Mouse (Mus musculus): ENCODE measurements around the gene BC107364. TPM values are rescaled to one million over a fixed set of nuclear protein-coding genes. Genes with fewer than 3 reads are reported as not detected.
"Not testable (repeated sequence)": the region's sequence is repeated elsewhere in the genome, so short reads cannot be mapped to it uniquely, and the experiment has no call there.

Gene BC107364
- total RNA-seq, 2 experiments from 2014 or later, result not detected

DNA sequence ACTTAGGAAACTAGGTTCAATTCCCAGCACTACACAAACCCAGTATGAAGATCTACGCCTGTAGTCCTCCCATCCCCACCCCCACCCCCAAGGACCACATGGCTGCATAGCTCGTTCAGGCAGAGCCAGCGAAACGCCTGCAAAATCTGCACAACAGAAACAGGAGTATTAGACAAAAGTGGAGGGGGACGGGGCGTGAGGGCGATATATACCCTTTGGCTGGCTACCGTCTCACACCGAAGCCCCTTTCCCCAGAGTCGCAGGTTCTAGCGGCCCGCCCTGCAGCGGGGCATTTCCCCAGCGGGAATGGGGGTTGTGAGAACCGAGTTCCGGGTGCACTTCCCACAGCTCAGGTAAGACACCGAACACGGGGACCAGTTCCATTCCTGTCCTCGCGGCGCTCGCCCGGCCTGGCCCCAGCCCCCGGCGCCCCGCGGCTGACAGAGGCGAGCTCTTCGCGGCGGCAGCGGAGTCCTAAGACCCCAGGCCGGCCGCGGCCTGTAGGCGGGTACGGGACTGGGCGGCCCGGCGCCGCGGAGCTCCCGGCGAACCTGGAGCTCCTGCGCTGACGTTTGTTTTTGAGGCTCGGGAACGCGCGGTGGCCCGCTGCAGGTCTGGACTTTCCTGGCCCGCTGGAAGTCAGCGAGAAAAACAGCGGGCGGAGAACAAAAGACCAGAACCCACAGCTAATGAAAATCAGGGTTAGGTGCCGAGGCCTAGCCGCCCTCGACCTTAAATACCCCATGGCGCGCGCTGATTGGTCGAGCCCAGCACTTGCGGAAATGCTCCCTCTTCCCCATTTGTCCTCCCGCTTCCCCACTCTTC is 37.8 kb downstream of the BC107364 start:
- DNase-seq, result peak; percentile 85 to 86

DNA sequence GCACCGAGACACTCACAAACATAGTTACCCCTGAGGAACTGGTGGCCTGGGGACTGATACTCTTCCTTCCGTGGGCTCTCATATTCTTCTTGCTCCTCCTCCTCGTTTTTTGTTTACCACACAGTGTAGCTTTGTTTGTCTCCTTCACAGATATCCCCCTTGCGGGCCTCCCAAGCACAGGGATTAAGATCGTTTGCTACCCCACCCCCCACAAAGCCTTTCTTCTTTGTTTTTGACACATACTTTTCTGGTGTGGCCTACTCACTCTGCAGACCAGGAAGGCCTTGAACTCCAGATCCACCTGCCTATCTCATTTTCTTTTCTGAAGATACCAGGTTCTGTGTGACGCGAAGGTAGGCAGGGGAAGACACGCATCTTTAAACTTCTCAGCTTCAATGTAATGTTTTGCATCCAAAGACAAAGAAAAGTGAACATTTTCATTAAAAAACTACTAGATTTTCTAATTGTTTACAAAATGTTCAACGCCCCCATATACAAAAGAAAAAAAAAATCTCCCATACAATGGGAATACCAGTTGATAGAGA is 38.5 kb downstream of the BC107364 start:
- no peak for DNase-seq

DNA sequence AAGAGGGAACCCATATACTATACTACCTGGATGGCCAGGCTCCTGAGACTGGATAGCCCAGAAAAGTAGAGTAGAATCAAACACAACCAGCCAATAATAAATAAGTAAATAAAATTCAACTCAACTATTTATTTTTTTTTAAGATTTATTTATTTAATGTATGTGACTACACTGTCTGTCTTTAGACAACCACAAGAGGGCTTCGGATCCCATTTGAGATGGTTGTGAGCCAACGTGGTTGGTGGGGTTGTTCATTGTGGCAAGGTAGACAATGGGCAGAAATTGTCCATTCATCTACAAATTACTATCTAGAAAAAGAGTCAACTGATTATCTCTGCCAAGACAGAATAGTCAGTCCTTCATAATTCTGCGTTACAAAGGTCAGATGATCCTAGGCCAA is 40.3 kb downstream of the BC107364 start:
- DNase-seq, result no peak

DNA sequence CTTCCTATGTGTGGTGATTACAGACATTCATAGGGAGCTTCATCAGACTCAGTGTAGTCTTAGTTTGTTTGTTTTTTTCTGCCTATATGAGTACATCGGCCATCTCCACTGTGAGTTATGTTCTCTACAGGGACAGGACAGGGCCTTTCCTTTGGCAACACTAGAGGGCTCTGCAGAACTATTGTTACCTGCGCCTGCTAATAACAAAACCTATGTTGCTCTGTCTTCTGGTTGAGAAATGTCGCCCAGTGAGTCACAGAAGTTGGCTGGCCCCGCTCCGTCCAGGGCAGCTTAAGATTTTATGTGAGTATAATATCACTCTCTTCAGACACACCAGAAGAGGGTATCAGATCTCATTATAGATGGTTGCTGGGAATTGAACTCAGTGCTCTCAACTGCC is 41.1 kb downstream of the BC107364 start:
- DNase-seq, result peak; percentile 35 to 58

DNA sequence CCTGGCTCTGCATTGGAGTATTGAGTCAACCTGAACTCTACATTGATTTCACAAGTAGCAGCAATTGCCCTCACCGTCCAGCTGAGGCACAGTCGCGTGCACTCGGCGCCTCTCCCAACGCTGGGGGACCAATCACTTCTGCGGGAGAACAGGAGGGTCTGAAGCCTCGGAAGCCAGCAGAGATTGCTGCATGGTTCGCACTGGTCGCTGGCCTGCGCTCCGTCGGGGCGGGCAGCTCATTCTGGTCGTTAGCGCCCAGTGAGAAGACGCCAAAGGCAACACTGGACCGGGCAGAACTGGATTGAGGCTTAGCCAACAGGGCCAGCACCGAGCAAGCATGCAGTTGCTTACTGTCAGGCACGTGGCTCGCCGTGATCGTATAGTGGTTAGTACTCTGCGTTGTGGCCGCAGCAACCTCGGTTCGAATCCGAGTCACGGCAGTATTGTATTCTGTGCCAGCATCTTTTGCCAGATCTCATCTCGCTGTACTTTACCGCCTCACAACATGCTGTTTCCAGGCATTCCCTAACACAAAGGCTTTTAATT is 42.3 kb downstream of the BC107364 start:
- no peak for DNase-seq

DNA sequence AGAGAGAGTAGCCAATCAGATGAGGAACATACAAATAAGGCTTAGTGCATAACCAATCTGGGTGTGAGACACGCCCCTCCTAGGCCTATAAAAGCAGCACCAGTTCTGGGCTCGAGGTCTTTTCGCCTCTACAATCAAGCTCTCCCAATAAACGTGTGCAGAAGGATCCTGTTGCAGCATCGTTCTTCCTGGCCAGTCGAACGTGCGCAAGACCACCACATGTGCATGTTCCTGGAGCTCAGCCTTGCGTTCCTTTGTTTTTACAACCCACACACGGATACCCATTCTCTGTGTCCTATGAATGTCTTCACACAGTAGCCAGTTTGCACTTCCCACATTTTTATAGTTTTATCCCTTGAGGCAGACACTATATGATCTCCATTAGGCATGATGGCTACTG is 44.0 kb downstream of the BC107364 start:
- not testable (repeated sequence) for DNase-seq

DNA sequence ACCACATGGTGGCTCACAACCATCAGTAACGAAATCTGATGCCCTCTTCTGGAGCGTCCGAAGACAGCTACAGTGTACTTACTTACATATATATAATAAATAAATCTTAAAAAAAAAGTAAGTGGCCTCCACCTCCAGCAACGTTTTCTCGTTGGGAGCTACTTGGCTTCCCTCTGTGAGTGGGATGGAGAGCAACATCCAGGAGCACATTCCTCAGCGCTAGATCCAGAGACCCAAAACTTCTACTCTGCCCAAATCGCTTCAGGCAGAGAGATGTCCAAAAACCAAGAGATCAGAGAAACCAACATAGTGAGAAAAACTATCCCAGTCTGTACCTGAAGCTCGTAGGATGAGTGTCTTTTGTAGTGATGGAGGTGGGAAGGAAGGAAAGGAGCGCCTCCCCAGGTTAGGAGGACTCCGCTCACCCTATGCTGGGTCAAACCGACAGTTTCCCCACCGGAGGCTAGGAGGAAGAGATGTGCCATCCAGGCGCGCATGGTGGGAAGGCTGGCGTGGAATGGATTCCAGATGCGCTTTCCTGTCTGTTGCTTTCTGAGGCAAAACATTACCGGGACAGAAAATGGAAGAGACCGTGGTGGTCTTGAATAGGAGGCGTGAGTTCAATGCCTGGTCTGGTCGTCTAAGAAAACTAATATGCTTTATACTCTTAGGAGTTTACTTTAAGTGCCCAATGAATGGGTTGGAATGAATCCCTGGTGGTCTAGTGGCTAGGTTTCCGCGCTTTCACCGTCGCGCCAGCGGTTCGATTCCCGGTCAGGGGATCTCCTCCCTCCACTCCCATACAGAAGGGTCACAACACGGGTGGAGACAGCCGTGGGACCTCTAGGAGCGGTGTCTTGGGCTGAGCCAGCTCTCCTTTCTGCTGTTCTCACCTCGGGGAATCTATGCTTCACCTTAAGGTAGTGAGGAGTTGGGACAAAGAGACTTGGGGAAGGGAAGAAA is 46.3 kb downstream of the BC107364 start:
- DNase-seq, result no peak

DNA sequence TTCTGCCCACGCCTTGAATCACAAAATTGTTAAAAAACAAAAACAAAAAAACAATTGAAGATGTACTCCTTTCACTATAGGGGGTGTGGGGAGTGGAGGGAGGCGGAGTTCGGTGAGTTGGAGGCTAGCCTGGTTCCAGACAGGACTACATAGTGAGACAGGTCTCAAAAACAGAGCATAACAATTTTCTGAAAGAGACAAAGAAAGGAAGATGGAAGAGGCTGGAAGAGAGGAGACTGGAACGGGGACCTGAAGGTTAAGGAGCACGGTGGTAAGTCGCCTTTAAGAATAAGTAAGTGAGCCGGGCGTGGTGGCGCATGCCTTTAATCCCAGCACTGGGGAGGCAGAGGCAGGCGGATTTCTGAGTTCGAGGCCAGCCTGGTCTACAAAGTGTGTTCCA is 47.1 kb downstream of the BC107364 start:
- no peak for DNase-seq

DNA sequence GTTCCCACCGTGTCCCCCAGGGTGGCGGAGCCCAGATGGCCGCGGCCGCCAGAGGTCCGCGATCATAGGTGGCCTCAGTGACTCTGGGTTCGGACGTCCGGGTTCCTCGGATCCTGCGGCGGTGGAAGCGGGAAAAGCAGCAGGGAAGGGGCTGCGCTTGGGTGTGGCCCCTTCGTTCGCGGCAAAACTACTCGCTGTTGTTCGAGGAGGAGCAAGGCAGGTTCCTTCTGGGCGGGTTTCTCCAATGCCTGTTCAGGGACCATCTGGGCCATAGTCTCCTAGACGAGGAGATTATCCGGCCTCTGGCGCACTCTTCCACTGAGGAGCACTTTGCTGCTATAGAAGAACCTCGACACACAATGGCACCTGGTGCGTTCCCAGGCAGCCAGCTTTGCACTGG is 47.7 kb downstream of the BC107364 start:
- DNase-seq, result no peak

DNA sequence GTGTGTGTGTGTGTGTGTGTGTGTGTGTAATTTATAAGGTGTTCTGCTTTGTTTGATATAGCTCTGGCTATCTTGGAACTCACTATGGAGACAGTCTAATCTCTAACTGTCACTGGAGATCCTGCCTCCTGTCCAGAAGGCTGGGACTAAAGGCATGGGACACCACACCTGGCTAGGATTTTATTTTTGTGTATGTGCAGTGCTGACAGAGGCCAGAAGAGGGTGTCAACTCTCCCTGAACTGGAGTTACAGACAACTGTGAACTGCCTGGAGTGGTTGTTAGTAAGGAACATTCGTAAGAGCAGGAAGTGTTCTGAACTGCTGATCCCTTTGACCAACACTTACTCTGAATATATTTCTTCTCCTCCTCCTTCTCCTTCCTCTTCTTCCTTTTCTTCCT is 49.1 kb downstream of the BC107364 start:
- DNase-seq, result no peak

DNA sequence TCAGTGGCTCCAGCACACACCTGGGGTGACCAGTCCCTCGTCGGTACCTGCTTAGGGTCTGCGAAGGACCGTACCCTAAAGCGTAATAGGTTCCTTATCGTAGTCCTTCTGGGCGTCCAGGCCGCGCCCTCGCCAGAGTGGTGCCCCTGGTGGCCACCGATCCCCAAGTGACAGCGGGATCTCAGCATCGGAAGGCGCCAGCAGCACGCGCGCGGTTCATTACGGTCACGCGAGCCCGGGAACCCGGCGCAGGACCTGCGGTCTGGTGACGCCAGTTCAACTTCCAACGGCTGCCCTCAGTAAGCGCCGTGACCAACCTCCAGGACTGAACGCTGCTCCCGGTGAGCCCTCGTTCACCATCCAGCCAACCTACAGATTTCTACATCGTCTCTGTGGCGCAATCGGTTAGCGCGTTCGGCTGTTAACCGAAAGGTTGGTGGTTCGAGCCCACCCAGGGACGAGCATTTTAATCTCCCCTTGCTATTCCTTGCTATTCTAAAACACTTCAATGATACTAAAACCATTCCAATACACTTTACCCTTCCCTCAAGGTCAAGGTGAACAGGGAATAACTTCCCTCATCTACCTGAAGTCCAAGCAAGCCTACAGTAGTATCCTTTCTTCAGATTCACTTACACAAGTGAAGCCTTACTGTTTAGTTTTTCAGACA is 50.1 kb downstream of the BC107364 start:
- no peak for DNase-seq

DNA sequence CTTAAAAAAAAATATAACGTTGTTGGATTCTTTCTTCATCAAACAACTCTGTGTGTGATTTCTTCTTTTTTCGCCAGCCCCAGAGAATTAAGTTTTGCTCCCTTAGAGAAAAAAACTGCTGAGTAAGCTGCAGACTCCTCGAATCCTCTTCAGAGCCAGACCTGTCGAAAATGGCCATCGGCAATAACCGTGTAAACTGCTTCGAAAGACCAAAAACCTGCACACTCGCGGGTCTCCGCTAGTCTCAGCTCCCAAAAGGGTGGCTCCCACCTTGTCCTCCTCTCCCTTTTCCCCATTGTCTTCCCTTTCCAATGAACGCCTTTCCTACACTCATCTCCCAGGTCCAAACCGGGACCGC is 50.7 kb downstream of the BC107364 start:
- no peak for DNase-seq

DNA sequence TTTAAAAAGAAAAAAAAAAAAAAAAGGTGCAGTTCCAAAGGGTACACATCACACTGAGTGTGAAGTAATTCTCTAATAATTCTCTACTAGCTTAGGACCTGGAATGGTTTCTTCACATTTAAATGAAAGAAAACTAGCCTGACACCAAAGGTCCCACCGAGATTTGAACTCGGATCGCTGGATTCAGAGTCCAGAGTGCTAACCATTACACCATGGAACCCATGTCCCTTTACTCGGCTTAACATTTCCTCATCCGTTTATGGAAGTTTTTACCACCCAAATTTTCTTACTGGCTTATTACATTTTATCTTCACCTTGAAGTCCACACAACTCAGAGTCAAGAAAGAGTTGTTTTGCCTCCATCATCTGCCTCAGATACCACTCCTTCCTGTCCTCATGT is 53.2 kb downstream of the BC107364 start:
- DNase-seq, result no peak

DNA sequence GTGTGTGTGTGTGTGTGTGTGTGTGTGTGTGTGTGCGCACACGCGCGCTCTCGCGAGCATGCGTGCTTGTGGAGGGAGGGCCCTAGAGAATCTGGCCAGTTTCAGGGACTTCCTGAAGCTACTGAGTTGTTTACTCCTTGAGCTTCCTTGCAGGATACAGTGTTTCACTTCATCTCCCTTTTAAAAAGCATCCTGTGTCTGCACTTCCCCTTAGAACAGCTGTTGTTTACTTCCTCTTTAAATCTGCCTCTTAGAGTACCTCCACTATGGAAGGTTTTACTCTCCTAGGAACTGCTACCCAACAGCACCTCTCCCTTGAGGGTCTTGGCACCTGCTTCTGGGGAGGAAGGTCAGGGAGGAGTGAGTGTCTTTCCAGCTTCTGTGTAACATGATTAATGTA is 55.2 kb downstream of the BC107364 start:
- no peak for DNase-seq

DNA sequence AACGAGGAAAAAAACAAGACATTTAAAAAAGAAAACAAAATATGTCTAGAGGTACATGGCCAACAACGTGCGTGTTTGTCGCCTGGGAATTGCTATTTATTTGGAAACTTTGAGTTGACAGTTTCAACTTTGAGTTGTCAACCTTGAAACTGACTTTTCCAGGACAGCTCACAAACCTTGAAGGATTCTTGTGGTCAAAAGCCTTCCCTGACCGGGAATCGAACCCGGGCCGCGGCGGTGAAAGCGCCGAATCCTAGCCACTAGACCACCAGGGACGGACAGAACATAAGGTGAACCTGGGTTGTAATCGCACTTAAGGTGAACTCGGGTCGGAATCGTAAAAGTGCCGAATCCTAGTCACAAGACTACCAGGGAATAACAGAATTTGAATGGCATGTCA is 64.9 kb downstream of the BC107364 start:
- not testable (repeated sequence) for DNase-seq

Other genes starting within 250 kb of the BC107364 start
- gene Bola1, start 232.6 kb downstream of the BC107364 start, total RNA-seq (2021), result 10 to 100 TPM; 26.8 to 41.2 TPM
- gene Hist2h2ab, start 232.4 kb downstream of the BC107364 start, total RNA-seq (2021), result 1 to 10 TPM; 7.1 to 8.0 TPM
- 10 to 100 TPM; 60.6 to 68.7 TPM for gene Hist2h2ac, start 231.4 kb downstream of the BC107364 start, total RNA-seq (2021)
- 10 to 100 TPM; 16.3 to 17.9 TPM for gene Hist2h2be, start 231.2 kb downstream of the BC107364 start, total RNA-seq (2021)
- 10 to 100 TPM; 23.8 to 30.2 TPM for gene Hist2h3c2, start 213.2 kb downstream of the BC107364 start, total RNA-seq (2021)
- 100 to 1,000 TPM; 495 to 593 TPM for gene Hist2h2aa2, start 212.0 kb downstream of the BC107364 start, total RNA-seq (2021)
- 10 to 100 TPM in 1 of 2 experiments, 1 to 10 TPM in 1; 2.9 to 13.5 TPM for gene Hist2h2aa1, start 206.8 kb downstream of the BC107364 start, total RNA-seq (2021)
- gene Hist2h3c1, start 205.6 kb downstream of the BC107364 start, total RNA-seq (2021), result not detected
- 10 to 100 TPM; 25.0 to 26.7 TPM for gene Hist2h4, start 189.0 kb downstream of the BC107364 start, total RNA-seq (2021)
- gene Hist2h3b, start 183.7 kb downstream of the BC107364 start, total RNA-seq (2021), result 100 to 1,000 TPM in 1 of 2 experiments, 10 to 100 TPM in 1; 100.0 to 108 TPM
- gene Hist2h2bb, start 182.6 kb downstream of the BC107364 start, total RNA-seq (2021), result 100 to 1,000 TPM; 103 to 116 TPM
- 1 to 10 TPM; 1.7 to 1.9 TPM for gene Fcgr1, start 158.3 kb downstream of the BC107364 start, total RNA-seq (2021)
- gene Hfe2, start 72.9 kb upstream of the BC107364 start, total RNA-seq (2021), result not detected
- 100 to 1,000 TPM; 515 to 572 TPM for gene Txnip, start 105.7 kb upstream of the BC107364 start, total RNA-seq (2021)
- gene Gm16253, start 124.7 kb upstream of the BC107364 start, total RNA-seq (2021), result not detected
- 10 to 100 TPM; 29.4 to 33.3 TPM for gene Polr3gl, start 141.9 kb upstream of the BC107364 start, total RNA-seq (2021)
- gene Ankrd34a, start 144.3 kb upstream of the BC107364 start, total RNA-seq (2021), result 1 to 10 TPM in 1 of 2 experiments, under 1 TPM in 1; 0.95 to 1.0 TPM
- gene Lix1l, start 148.8 kb upstream of the BC107364 start, total RNA-seq (2021), result 10 to 100 TPM; 29.3 to 52.1 TPM
- gene Rbm8a, start 177.6 kb upstream of the BC107364 start, total RNA-seq (2021), result 10 to 100 TPM; 68.3 to 73.5 TPM
- 10 to 100 TPM; 40.4 to 58.4 TPM for gene Pex11b, start 183.1 kb upstream of the BC107364 start, total RNA-seq (2021)
- gene Gm42957, start 183.2 kb upstream of the BC107364 start, total RNA-seq (2021), result under 1 TPM; 0.33 to 0.46 TPM
- gene Itga10, start 193.3 kb upstream of the BC107364 start, total RNA-seq (2021), result 1 to 10 TPM; 1.3 to 2.3 TPM
- 1 to 10 TPM; 1.3 to 3.9 TPM for gene Ankrd35, start 217.8 kb upstream of the BC107364 start, total RNA-seq (2021)
- 10 to 100 TPM; 24.2 to 24.4 TPM for gene Pias3, start 244.1 kb upstream of the BC107364 start, total RNA-seq (2021)